Mouse (Mus musculus): Measurements from ENCODE around the gene Map3k5. TPM values are rescaled to one million over a fixed set of nuclear protein-coding genes. Genes with fewer than 3 reads are reported as not detected.
"Not testable (repeated sequence)": the region's sequence is repeated elsewhere in the genome, so short reads cannot be mapped to it uniquely, and the experiment has no call there.

Map3k5 gene
- polyA plus RNA-seq, 1 experiment from 2014 or later: 3.0 TPM

GRCm38 (mm10) chr10:19910516-19910915 is 23.8 kb upstream of the Map3k5 start:
- H3K9ac ChIP-seq: no peak overlapping the region
- no peak overlapping the region for H3K4me3 ChIP-seq (replicated peaks)
- no peak overlapping the region for H3K27ac ChIP-seq
- peaks cover 6% of the 10 kb centered on the region; the same call in 1 of the 2 replicates for H3K27me3 ChIP-seq
- H3K36me3 ChIP-seq: no peaks in the 10 kb centered on the region
- 0 out of 2 replicates have a peak, but pooled peaks cover 2% of the 10 kb centered on the region for H3K4me1 ChIP-seq
- no peak overlapping the region for H3K4me2 ChIP-seq
- WGBS: 94% methylated on average over 2 of the region's 2 CpGs
- no peaks in the 10 kb centered on the region for H3K9me3 ChIP-seq (replicated peaks)
- no peak for ATAC-seq (replicated peaks; ENCODE audit: low FRiP score)

- no peak for ATAC-seq (replicated peaks; ENCODE audit: low FRiP score)
- 15% methylated on average over 1 of the region's 1 CpGs for WGBS
- H3K4me1 ChIP-seq: 0 out of 2 replicates have a peak, but pooled peaks cover 2% of the 10 kb centered on the region
- H3K4me3 ChIP-seq (replicated peaks): no peak overlapping the region
- H3K4me2 ChIP-seq: no peak overlapping the region
- peaks cover 6% of the 10 kb centered on the region; the same call in 1 of the 2 replicates for H3K27me3 ChIP-seq
- no peaks in the 10 kb centered on the region for H3K9me3 ChIP-seq (replicated peaks)
- no peak overlapping the region for H3K9ac ChIP-seq
- no peak overlapping the region for H3K27ac ChIP-seq
- no peaks in the 10 kb centered on the region for H3K36me3 ChIP-seq
Measured at GRCm38 (mm10) chr10:19911583-19911982, 22.7 kb upstream of the Map3k5 start.

GRCm38 (mm10) chr10:19913806-19914205 is 20.5 kb upstream of the Map3k5 start:
- Histone ChIP-seq H3K36me3 (no peaks in the 10 kb centered on the region), H3K4me1 (no peaks in the 10 kb centered on the region), H3K4me2 (no peak overlapping the region), H3K9me3 (replicated peaks) (no peaks in the 10 kb centered on the region), H3K4me3 (replicated peaks) (no peak overlapping the region), H3K27me3 (peaks cover 6% of the 10 kb centered on the region; the same call in 1 of the 2 replicates), H3K9ac (no peak overlapping the region), H3K27ac (no peak overlapping the region)
- WGBS: 85% methylated on average over 4 of the region's 4 CpGs
- no peak for ATAC-seq (replicated peaks; ENCODE audit: low FRiP score)

GRCm38 (mm10) chr10:19915301-19915700 is 19.0 kb upstream of the Map3k5 start:
- Histone ChIP-seq H3K9ac (no peak overlapping the region), H3K4me3 (replicated peaks) (no peak overlapping the region), H3K4me1 (no peaks in the 10 kb centered on the region), H3K9me3 (replicated peaks) (no peaks in the 10 kb centered on the region), H3K4me2 (no peak overlapping the region), H3K27me3 (no peaks in the 10 kb centered on the region), H3K36me3 (no peaks in the 10 kb centered on the region), H3K27ac (no peak overlapping the region)
- peak; percentile 60; the same call in 1 of the 2 replicates for ATAC-seq (replicated peaks; ENCODE audit: low FRiP score)
- WGBS: 56% methylated on average over 1 of the region's 1 CpGs

GRCm38 (mm10) chr10:19922410-19922809 is 11.9 kb upstream of the Map3k5 start:
- no peak overlapping the region for H3K27ac ChIP-seq
- H3K4me1 ChIP-seq: no peaks in the 10 kb centered on the region
- no peak overlapping the region for H3K9ac ChIP-seq
- H3K27me3 ChIP-seq: no peaks in the 10 kb centered on the region
- ATAC-seq (replicated peaks; ENCODE audit: low FRiP score): no peak
- 61% methylated on average over 4 of the region's 4 CpGs for WGBS
- H3K4me3 ChIP-seq (replicated peaks): no peak overlapping the region
- no peaks in the 10 kb centered on the region for H3K9me3 ChIP-seq (replicated peaks)
- H3K4me2 ChIP-seq: no peak overlapping the region
- H3K36me3 ChIP-seq: no peaks in the 10 kb centered on the region

DNA sequence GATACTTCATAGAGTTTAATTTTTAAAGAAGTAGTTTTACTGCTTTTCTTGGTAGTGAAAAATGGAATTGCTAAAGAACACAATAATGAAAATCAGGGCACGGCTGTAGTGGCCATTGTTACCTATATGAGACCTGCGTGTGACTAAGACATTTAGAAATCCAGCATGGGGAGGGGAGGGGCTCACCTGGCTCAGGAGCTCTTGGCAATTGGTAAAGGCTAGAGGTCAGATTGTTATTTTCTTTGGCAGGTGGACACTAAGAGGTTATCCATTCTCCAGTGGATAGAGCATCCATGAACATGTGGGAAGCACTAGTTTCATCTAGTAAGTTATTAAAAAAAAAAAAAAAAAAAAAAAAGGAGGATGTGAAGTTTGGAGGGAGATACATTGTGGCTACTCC is 10.0 kb upstream of the Map3k5 start:
- no peak for ATAC-seq (replicated peaks; ENCODE audit: low FRiP score)
- no peak overlapping the region for H3K4me2 ChIP-seq

GRCm38 (mm10) chr10:19926391-19926897 is 7.8 kb upstream of the Map3k5 start:
- not testable (repeated sequence) for H3K4me2 ChIP-seq; H3K9me3 ChIP-seq (replicated peaks); H3K4me3 ChIP-seq (replicated peaks); H3K9ac ChIP-seq; H3K27me3 ChIP-seq; H3K27ac ChIP-seq; H3K4me1 ChIP-seq; H3K36me3 ChIP-seq; ATAC-seq (replicated peaks; ENCODE audit: low FRiP score)
- 85% methylated on average over 4 of the region's 4 CpGs for WGBS

More for the DNA sequence above, 10.0 kb upstream of the Map3k5 start:
- Histone ChIP-seq H3K27me3 (no peaks in the 10 kb centered on the region), H3K4me1 (no peaks in the 10 kb centered on the region), H3K4me3 (replicated peaks) (no peak overlapping the region), H3K9me3 (replicated peaks) (no peaks in the 10 kb centered on the region), H3K9ac (no peak overlapping the region), H3K27ac (no peak overlapping the region), H3K36me3 (no peaks in the 10 kb centered on the region)
- whole genome bisulfite sequencing: 68% methylated on average over 2 of the region's 2 CpGs

- peaks cover 7% of the 10 kb centered on the region for H3K27me3 ChIP-seq
- no peak for ATAC-seq (replicated peaks; ENCODE audit: low FRiP score)
- no peak overlapping the region for H3K4me2 ChIP-seq
- H3K4me3 ChIP-seq (replicated peaks): no peak overlapping the region
- no peak overlapping the region for H3K9ac ChIP-seq
- no peaks in the 10 kb centered on the region for H3K4me1 ChIP-seq
- no peaks in the 10 kb centered on the region for H3K9me3 ChIP-seq (replicated peaks)
- no peaks in the 10 kb centered on the region for H3K36me3 ChIP-seq
- H3K27ac ChIP-seq: no peak overlapping the region
- WGBS: 77% methylated on average over 1 of the region's 1 CpGs
Measured at GRCm38 (mm10) chr10:19928205-19928604, 6.1 kb upstream of the Map3k5 start.

GRCm38 (mm10) chr10:19932986-19933385 is 1.3 kb upstream of the Map3k5 start:
- no peak for ATAC-seq (replicated peaks; ENCODE audit: low FRiP score)
- H3K9ac ChIP-seq: peak overlapping the region; percentile 88; the same call in 1 of the 2 replicates
- H3K4me2 ChIP-seq: peak overlapping the region; percentile 98
- no peak overlapping the region for H3K27ac ChIP-seq
- H3K27me3 ChIP-seq: peaks cover 12% of the 10 kb centered on the region
- H3K4me1 ChIP-seq: peaks cover 27% of the 10 kb centered on the region
- no peaks in the 10 kb centered on the region for H3K36me3 ChIP-seq
- H3K4me3 ChIP-seq (replicated peaks): peak overlapping the region; percentile 85
- H3K9me3 ChIP-seq (replicated peaks): no peaks in the 10 kb centered on the region
- WGBS: 42% methylated on average over 3 of the region's 3 CpGs

- WGBS: under 1% methylated on average over 96 of the region's 97 CpGs
- ATAC-seq (replicated peaks; ENCODE audit: low FRiP score): peak; percentile 91
- peaks cover 34% of the 10 kb centered on the region for H3K4me1 ChIP-seq
Measured at GRCm38 (mm10) chr10:19933511-19934383, 525 bp upstream of the Map3k5 start.

DNA sequence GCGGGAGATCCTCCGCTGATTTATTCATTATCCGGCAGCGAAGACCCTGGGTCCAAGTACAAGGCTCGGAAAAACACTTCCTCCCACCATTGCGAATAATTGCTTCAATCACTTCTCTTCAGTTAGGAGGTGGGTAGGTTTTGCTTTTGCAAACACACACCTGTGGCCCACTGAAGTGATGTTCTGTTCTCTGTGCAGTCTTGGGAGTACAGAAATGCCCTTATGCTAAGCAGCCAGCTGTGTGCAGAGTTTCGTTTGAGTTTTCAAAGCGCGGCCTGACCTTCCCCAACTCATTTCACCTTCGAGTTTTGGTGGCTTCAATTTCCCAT is 987 bp downstream of the Map3k5 start:
- Histone ChIP-seq H3K36me3 (no peaks in the 10 kb centered on the region), H3K27ac (peak overlapping the region; percentile 90), H3K9me3 (replicated peaks) (no peaks in the 10 kb centered on the region), H3K27me3 (peaks cover 12% of the 10 kb centered on the region), H3K4me2 (peak overlapping the region; percentile 98), H3K9ac (peak overlapping the region; percentile 88), H3K4me1 (peaks cover 49% of the 10 kb centered on the region), H3K4me3 (replicated peaks) (peak overlapping the region; percentile 85)
- ATAC-seq (replicated peaks; ENCODE audit: low FRiP score): no peak
- WGBS: 4% methylated on average over 10 of the region's 10 CpGs

More at GRCm38 (mm10) chr10:19933511-19934383, 525 bp upstream of the Map3k5 start:
- peak overlapping the region; percentile 88 for H3K9ac ChIP-seq
- peak overlapping the region; percentile 90 for H3K27ac ChIP-seq
- no peaks in the 10 kb centered on the region for H3K9me3 ChIP-seq (replicated peaks)
- H3K27me3 ChIP-seq: peaks cover 12% of the 10 kb centered on the region
- no peaks in the 10 kb centered on the region for H3K36me3 ChIP-seq
- peak overlapping the region; percentile 85 for H3K4me3 ChIP-seq (replicated peaks)
- H3K4me2 ChIP-seq: peak overlapping the region; percentile 98

DNA sequence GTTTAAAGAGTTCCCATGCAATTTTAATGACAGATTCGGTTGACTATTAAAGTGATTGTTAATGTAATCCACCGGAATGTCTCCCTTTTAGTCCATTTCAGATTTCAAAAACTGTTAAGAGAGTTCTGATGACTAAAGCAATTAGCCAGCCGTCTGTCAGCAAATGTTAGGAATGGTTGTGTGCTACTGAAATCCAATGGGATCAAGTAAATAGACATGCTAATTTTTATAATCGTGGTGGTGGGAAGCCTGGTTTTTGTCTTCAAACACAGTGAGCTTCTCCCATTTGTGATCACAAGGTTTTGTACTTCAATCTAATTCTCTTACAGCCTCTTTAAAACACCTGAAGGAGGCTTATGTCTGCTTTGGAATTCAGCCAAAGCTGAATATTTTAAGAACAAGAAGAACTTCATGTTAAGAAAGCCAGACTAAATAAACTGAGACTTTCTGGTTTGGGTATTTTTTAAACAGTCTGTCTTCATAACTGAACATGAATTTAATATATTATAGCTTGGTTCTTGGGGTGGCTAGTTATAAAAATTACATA is 1.6 kb downstream of the Map3k5 start:
- H3K9me3 ChIP-seq (replicated peaks): no peaks in the 10 kb centered on the region
- H3K4me3 ChIP-seq (replicated peaks): peak overlapping the region; percentile 85
- no peaks in the 10 kb centered on the region for H3K36me3 ChIP-seq
- no peak overlapping the region for H3K9ac ChIP-seq
- H3K4me1 ChIP-seq: peaks cover 55% of the 10 kb centered on the region
- peak overlapping the region; percentile 98 for H3K4me2 ChIP-seq
- peaks cover 12% of the 10 kb centered on the region for H3K27me3 ChIP-seq
- no peak overlapping the region for H3K27ac ChIP-seq
- no peak for ATAC-seq (replicated peaks; ENCODE audit: low FRiP score)
- 57% methylated on average over 4 of the region's 4 CpGs for WGBS

Data from kidney, embryonic 15.5 days (tissue).